Mouse (Mus musculus): ENCODE results near the gene Pdp2. TPM values are rescaled to one million over a fixed set of nuclear protein-coding genes. Genes with fewer than 3 reads are reported as not detected.
"Not testable (repeated sequence)": the region's sequence is repeated elsewhere in the genome, so short reads cannot be mapped to it uniquely, and the experiment has no call there.

Gene Pdp2
- polyA plus RNA-seq, 1 experiment: 2.6 TPM

GRCm38 (mm10) chr8:104642324-104642654 lies 51.0 kb downstream of the Pdp2 start:
- Histone ChIP-seq H3K27me3 (ENCODE audit: control insufficient read depth, insufficient read depth, insufficient read length) (no peaks in the 10 kb centered on the region), H3K36me3 (ENCODE audit: control insufficient read depth, insufficient read depth) (peaks cover 14% of the 10 kb centered on the region), H3K79me2 (ENCODE audit: control insufficient read depth, insufficient read depth) (peaks cover 23% of the 10 kb centered on the region), H3K4me3 (ENCODE audit: insufficient read depth, poor library complexity, severe bottlenecking) (peak overlapping the region; percentile 94), H3K79me3 (ENCODE audit: low read depth) (peaks cover 15% of the 10 kb centered on the region), H3ac (ENCODE audit: control insufficient read depth, insufficient read length, low read depth) (peak overlapping the region; percentile 55)
- TF ChIP-seq FOSL1 (IDR thresholded peaks at IDR 0.05; ENCODE audit: insufficient read depth, low read length, poor library complexity, severe bottlenecking) (no peak), MYOD1 (IDR thresholded peaks at IDR 0.05; ENCODE audit: control insufficient read depth, insufficient read length, low read depth) (no peak), CEBPB (IDR thresholded peaks at IDR 0.05; ENCODE audit: low read depth) (no peak), MAX (IDR thresholded peaks at IDR 0.05) (no peak), USF1 (IDR thresholded peaks at IDR 0.05; ENCODE audit: low read depth) (no peak), MYOG (IDR thresholded peaks at IDR 0.05; ENCODE audit: control insufficient read depth, extremely low read depth, insufficient read length) (no peak), CTCF (IDR thresholded peaks at IDR 0.05; ENCODE audit: control insufficient read depth, insufficient read depth, insufficient read length) (no peak)

GRCm38 (mm10) chr8:104644187-104644586 lies 52.9 kb downstream of the Pdp2 start:
- Histone ChIP-seq H3K79me2 (ENCODE audit: control insufficient read depth, insufficient read depth) (peaks cover 23% of the 10 kb centered on the region), H3K79me3 (ENCODE audit: low read depth) (peaks cover 15% of the 10 kb centered on the region)
- not testable (repeated sequence) for H3K36me3 ChIP-seq (ENCODE audit: control insufficient read depth, insufficient read depth); H3K4me3 ChIP-seq (ENCODE audit: insufficient read depth, poor library complexity, severe bottlenecking); H3K27me3 ChIP-seq (ENCODE audit: control insufficient read depth, insufficient read depth, insufficient read length); H3ac ChIP-seq (ENCODE audit: control insufficient read depth, insufficient read length, low read depth)

Other genes with a start within 250 kb of the Pdp2 start
- 11.3 TPM for gene Cmtm4, start 195.6 kb upstream of the Pdp2 start, polyA plus RNA-seq (2012; fragmentation: generic; extraction: Trizol)
- gene Dync1li2, start 148.4 kb upstream of the Pdp2 start, polyA plus RNA-seq (2012; fragmentation: generic; extraction: Trizol): 26.8 TPM
- not detected for gene Terb1, start 81.5 kb upstream of the Pdp2 start, polyA plus RNA-seq (2012; fragmentation: generic; extraction: Trizol)
- 13.8 TPM for gene Nae1, start 56.8 kb upstream of the Pdp2 start, polyA plus RNA-seq (2012; fragmentation: generic; extraction: Trizol)
- 0.16 TPM for gene Car7, start 56.8 kb upstream of the Pdp2 start, polyA plus RNA-seq (2012; fragmentation: generic; extraction: Trizol)
- gene Cdh16, start 32.9 kb downstream of the Pdp2 start, polyA plus RNA-seq (2012; fragmentation: generic; extraction: Trizol): not detected
- 8.5 TPM for gene Rrad, start 39.9 kb downstream of the Pdp2 start, polyA plus RNA-seq (2012; fragmentation: generic; extraction: Trizol)
- 180 TPM for gene Ciao2b, start 50.5 kb downstream of the Pdp2 start, polyA plus RNA-seq (2012; fragmentation: generic; extraction: Trizol)
- not detected for gene Ces2a, start 142.6 kb downstream of the Pdp2 start, polyA plus RNA-seq (2012; fragmentation: generic; extraction: Trizol)
- not detected for gene Ces2b, start 240.1 kb downstream of the Pdp2 start, polyA plus RNA-seq (2012; fragmentation: generic; extraction: Trizol)

Measured in C2C12 (cell line).